Mouse (Mus musculus): ENCODE measurements around the gene Spaca3. TPM values are rescaled to one million over a fixed set of nuclear protein-coding genes. Genes with fewer than 3 reads are reported as not detected.

Spaca3 gene
- polyA plus RNA-seq (2017; shearing (Covaris generic)), result not detected

GRCm38 (mm10) chr11:80858065-80858464 is at the start of gene Spaca3:
Gene Spaca3, plus strand, starts transcription at chr11:80858365.
- ATAC-seq, result no peak

- no peak for ATAC-seq
Measured at GRCm38 (mm10) chr11:80808551-80809070, 49.6 kb upstream of the Spaca3 start.

- no peak for ATAC-seq
Measured at GRCm38 (mm10) chr11:80809666-80809992, 48.5 kb upstream of the Spaca3 start.

GRCm38 (mm10) chr11:80809993-80810821 is 48.0 kb upstream of the Spaca3 start, which contains the start of gene Tmem98:
Gene Tmem98, plus strand, starts transcription at chr11:80810175.
- ATAC-seq, result no peak

- no peak for ATAC-seq
Measured at GRCm38 (mm10) chr11:80811156-80811555, 47.0 kb upstream of the Spaca3 start.

- ATAC-seq, result no peak
Measured at GRCm38 (mm10) chr11:80815354-80815753, 42.8 kb upstream of the Spaca3 start.

- no peak for ATAC-seq
Measured at GRCm38 (mm10) chr11:80818060-80818697, 40.0 kb upstream of the Spaca3 start.

GRCm38 (mm10) chr11:80820085-80820484 is 38.1 kb upstream of the Spaca3 start:
- no peak for ATAC-seq

- ATAC-seq, result no peak
Measured at GRCm38 (mm10) chr11:80821296-80821695, 36.9 kb upstream of the Spaca3 start.

- ATAC-seq, result no peak
Measured at GRCm38 (mm10) chr11:80821794-80822193, 36.4 kb upstream of the Spaca3 start.

- no peak for ATAC-seq
Measured at GRCm38 (mm10) chr11:80835395-80835794, 22.8 kb upstream of the Spaca3 start.

GRCm38 (mm10) chr11:80835841-80836240 is 22.3 kb upstream of the Spaca3 start:
- ATAC-seq, result no peak

GRCm38 (mm10) chr11:80838724-80839123 is 19.4 kb upstream of the Spaca3 start:
- no peak for ATAC-seq

GRCm38 (mm10) chr11:80843435-80843834 is 14.7 kb upstream of the Spaca3 start:
- ATAC-seq, result no peak

- no peak for ATAC-seq
Measured at GRCm38 (mm10) chr11:80845486-80845885, 12.7 kb upstream of the Spaca3 start.

GRCm38 (mm10) chr11:80846115-80846514 is 12.1 kb upstream of the Spaca3 start:
- no peak for ATAC-seq

GRCm38 (mm10) chr11:80848131-80848530 is 10.0 kb upstream of the Spaca3 start:
- no peak for ATAC-seq

GRCm38 (mm10) chr11:80851859-80852258 is 6.3 kb upstream of the Spaca3 start:
- no peak for ATAC-seq

GRCm38 (mm10) chr11:80853014-80853413 is 5.2 kb upstream of the Spaca3 start:
- ATAC-seq, result no peak

- ATAC-seq, result no peak
Measured at GRCm38 (mm10) chr11:80854430-80854829, 3.7 kb upstream of the Spaca3 start.

GRCm38 (mm10) chr11:80854908-80855307 is 3.3 kb upstream of the Spaca3 start:
- ATAC-seq, result no peak

- ATAC-seq, result no peak
Measured at GRCm38 (mm10) chr11:80856827-80857226, 1.3 kb upstream of the Spaca3 start.

GRCm38 (mm10) chr11:80862941-80863340 is 4.8 kb downstream of the Spaca3 start:
- ATAC-seq, result no peak

GRCm38 (mm10) chr11:80868039-80868438 is 9.9 kb downstream of the Spaca3 start:
- no peak for ATAC-seq
